Mouse (Mus musculus) cortical plate, adult 2 months (tissue): ENCODE measurements around the gene Cep89. TPM values are rescaled to one million over a fixed set of nuclear protein-coding genes. Genes with fewer than 3 reads are reported as not detected.

Experiments used
- H3K27ac ChIP-seq: fragments of 200-500 bp; 2 replicates; pipeline ENCODE4 v1.5.1; 2012; ENCODE audit warnings: low read length, control low read depth, inconsistent platforms; ENCODE audit not compliant: insufficient read depth
- H3K4me1 ChIP-seq: fragments of 200-500 bp; 2 replicates; pipeline ENCODE4 v1.6.1; 2011; ENCODE audit warnings: low read length; ENCODE audit not compliant: control insufficient read depth, insufficient read depth
- H3K4me3 ChIP-seq: fragments of 200-500 bp; 2 replicates; pipeline ENCODE4 v1.5.1; 2011; ENCODE audit warnings: mild to moderate bottlenecking, low read length, control low read depth; ENCODE audit not compliant: insufficient read depth
- CTCF ChIP-seq: fragments of 200-500 bp; IDR thresholded peaks from 2 replicates; pipeline ENCODE4 v1.5.1; 2011; ENCODE audit warnings: mild to moderate bottlenecking, control low read depth, low read length; ENCODE audit not compliant: insufficient read depth; ENCODE audit errors: extremely low read depth
- POLR2A ChIP-seq: fragments of 200-500 bp; IDR thresholded peaks from 2 replicates; pipeline ENCODE4 v1.6.1; 2011; ENCODE audit warnings: mild to moderate bottlenecking, low read length, control low read depth; ENCODE audit not compliant: insufficient read depth; ENCODE audit errors: extremely low read depth
- polyA plus RNA-seq: library from polyadenylated mRNA; depleted of rRNA; stranded (reverse); fragments of >200 nt; gene quantifications from 2 replicates; pipeline ENCODE4 v1.2.3, GENCODE M21; 2012; rRNA removed

The Cep89 gene
- polyA plus RNA-seq, 1 experiment = 29.6 TPM

GRCm38 (mm10) chr7:35476457-35476856 lies 79.6 kb downstream of the Cep89 start:
- TF ChIP-seq POLR2A (no peak), CTCF (no peak)
- Histone ChIP-seq H3K4me3 (no peak overlapping the region), H3K4me1 (no peaks in the 10 kb centered on the region), H3K27ac (no peak overlapping the region)

DNA sequence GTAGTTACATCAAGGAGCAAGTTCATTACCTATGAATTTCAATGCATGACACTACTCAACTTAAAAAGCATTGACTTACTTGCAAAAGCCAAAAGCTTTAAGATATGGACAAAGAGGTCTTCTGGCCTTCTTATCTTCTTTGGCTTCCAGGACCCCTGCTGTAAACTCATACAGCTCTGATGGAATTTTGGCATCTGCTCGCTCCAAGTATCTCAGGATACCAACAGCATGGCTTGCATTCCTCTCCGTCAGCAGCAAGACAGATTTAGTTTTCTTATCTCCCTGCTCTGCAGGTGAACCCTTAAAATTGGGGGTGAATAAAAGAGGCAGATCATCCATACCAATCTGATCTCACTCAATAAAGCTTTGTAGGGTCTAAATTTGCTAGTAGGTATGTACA lies 88.3 kb downstream of the Cep89 start:
- Histone ChIP-seq H3K4me1 (no peaks in the 10 kb centered on the region), H3K4me3 (no peak overlapping the region), H3K27ac (no peak overlapping the region)
- TF ChIP-seq POLR2A = no peak
- no peak for TF ChIP-seq CTCF

GRCm38 (mm10) chr7:35486553-35486952 lies 89.7 kb downstream of the Cep89 start:
- no peak overlapping the region for H3K4me3 ChIP-seq
- TF ChIP-seq POLR2A = no peak
- no peak for TF ChIP-seq CTCF
- no peak overlapping the region for H3K27ac ChIP-seq
- no peaks in the 10 kb centered on the region for H3K4me1 ChIP-seq

Other genes starting within 250 kb of the Cep89 start
- gene Slc7a10, start 210.7 kb upstream of the Cep89 start, polyA plus RNA-seq = 59.3 and 60.4 TPM in 2 replicates
- gene Lrp3, start 181.5 kb upstream of the Cep89 start, polyA plus RNA-seq = 56.7 and 57.3 TPM in 2 replicates
- 21.7 and 24.1 TPM in 2 replicates for gene Gpatch1, start 78.6 kb upstream of the Cep89 start, polyA plus RNA-seq
- gene Rhpn2, start 62.9 kb upstream of the Cep89 start, polyA plus RNA-seq = 5.6 and 5.8 TPM in 2 replicates
- gene Faap24, start 199 bp upstream of the Cep89 start, polyA plus RNA-seq = 5.7 and 6.3 TPM in 2 replicates
- 0.06 TPM in 1 of 2 replicates, not detected in the other for gene Slc7a9, start 51.8 kb downstream of the Cep89 start, polyA plus RNA-seq
- 0.25 and 0.40 TPM in 2 replicates for gene Tdrd12, start 140.7 kb downstream of the Cep89 start, polyA plus RNA-seq
- 123 and 129 TPM in 2 replicates for gene Nudt19, start 159.3 kb downstream of the Cep89 start, polyA plus RNA-seq
- gene Rgs9bp, start 188.5 kb downstream of the Cep89 start, polyA plus RNA-seq = 0.08 TPM in 2 replicates
- 34.9 and 38.0 TPM in 2 replicates for gene Ankrd27, start 189.2 kb downstream of the Cep89 start, polyA plus RNA-seq